Mouse (Mus musculus) activated CD4-positive, CD25-positive, alpha-beta regulatory T cell, adult 4 months (primary cell): ENCODE results near the gene Mastl. TPM values are rescaled to one million over a fixed set of nuclear protein-coding genes. Genes with fewer than 3 reads are reported as not detected.

Experiments used
- polyA plus RNA-seq, 2 experiments: library from polyadenylated mRNA; unstranded; fragments of 100-300 nt; shearing (Covaris generic); gene quantifications; one replicate each; pipeline ENCODE4 v1.2.1; 2017

Gene Mastl
- polyA plus RNA-seq, 2 experiments from 2014 or later = 3.5 to 5.5 TPM

Other genes with a start within 250 kb of the Mastl start
- gene Abi1, start 115.8 kb downstream of the Mastl start, polyA plus RNA-seq = 100 to 1,000 TPM; 222 to 231 TPM
- gene Acbd5, start 87.9 kb downstream of the Mastl start, polyA plus RNA-seq = 10 to 100 TPM; 49.5 to 62.5 TPM
- gene Yme1l1, start 345 bp upstream of the Mastl start, polyA plus RNA-seq = 100 to 1,000 TPM; 115 to 119 TPM
- gene 4931423N10Rik, start 51.5 kb upstream of the Mastl start, polyA plus RNA-seq = under 1 TPM in 1 of 2 experiments, not detected in 1; 0.36 TPM
- not detected for gene Nxph2, start 165.2 kb upstream of the Mastl start, polyA plus RNA-seq